Mouse (Mus musculus) forebrain, embryonic 14.5 days (tissue): ENCODE measurements around the gene Acrbp. TPM values are rescaled to one million over a fixed set of nuclear protein-coding genes. Genes with fewer than 3 reads are reported as not detected.
A peak's percentile ranks its signal among the peaks of the same experiment; 100 is the strongest.
"Not testable (repeated sequence)": the region's sequence is repeated elsewhere in the genome, so short reads cannot be mapped to it uniquely, and the experiment has no call there.

Experiments used
- ATAC-seq: fragments of 200-750 bp; cut with Nextera tagmentation; 2 replicates; pipeline ENCODE4 v1.8.0; 2017; ENCODE audit warnings: mild to moderate bottlenecking, moderate library complexity
- DNase-seq: peaks from one replicate; pipeline ENCODE4 v3.0.0-alpha.2; 2015; ENCODE audit warnings: low spot score
- H3K27ac ChIP-seq: fragments of 300-500 bp; sonication (generic); 2 replicates; pipeline ENCODE4 v1.5.1; 2014; ENCODE audit warnings: low read depth, mild to moderate bottlenecking, control low read depth, low read length, moderate library complexity
- H3K27me3 ChIP-seq: fragments of 300-500 bp; sonication (generic); replicated peaks from 2 replicates; pipeline ENCODE4 v1.6.1; 2014; ENCODE audit warnings: low read length, control low read depth, mixed read lengths; ENCODE audit not compliant: control insufficient read depth, insufficient read depth
- H3K36me3 ChIP-seq: fragments of 300-500 bp; sonication (generic); 2 replicates; pipeline ENCODE4 v1.6.1; 2014; ENCODE audit warnings: low read length, control low read depth; ENCODE audit not compliant: control insufficient read depth, insufficient read depth
- H3K4me1 ChIP-seq: fragments of 300-500 bp; sonication (generic); 2 replicates; pipeline ENCODE4 v1.6.1; 2014; ENCODE audit warnings: antibody characterized with exemption, low read length, control low read depth; ENCODE audit not compliant: control insufficient read depth, insufficient read depth
- H3K4me2 ChIP-seq: fragments of 300-500 bp; sonication (generic); 2 replicates; pipeline ENCODE4 v1.6.1; 2014; ENCODE audit warnings: mild to moderate bottlenecking, control low read depth, low read length
- H3K4me3 ChIP-seq: fragments of 300-500 bp; sonication (generic); 2 replicates; pipeline ENCODE4 v1.5.1; 2014; ENCODE audit warnings: low read depth, low read length, control low read depth
- H3K9ac ChIP-seq: fragments of 300-500 bp; sonication (generic); 2 replicates; pipeline ENCODE4 v1.6.1; 2014; ENCODE audit warnings: mild to moderate bottlenecking, low read length, control low read depth, moderate library complexity
- H3K9me3 ChIP-seq: fragments of 300-500 bp; sonication (generic); replicated peaks from 2 replicates; pipeline ENCODE4 v1.6.1; 2016; ENCODE audit warnings: low read length, control low read depth, mixed read lengths; ENCODE audit not compliant: control insufficient read depth
- WGBS: fragments of 180-500 bp; shearing (Covaris S2); extraction: QIAGEN DNeasy Blood & Tissue Kit; methylation state at CpG from one replicate; pipeline ENCODE4 v1.1.7; 2014; 5-methylcytosine and 5-hydroxymethylcytosine counted together
- polyA plus RNA-seq: library from polyadenylated mRNA; unstranded; fragments of >200 nt; fragmentation: Nextera tagmentation; extraction: Ambion mirVana; gene quantifications from 2 replicates; pipeline ENCODE4 v1.2.1, GENCODE M21; 2014

Gene Acrbp
- 10.2 and 14.8 TPM in 2 replicates for polyA plus RNA-seq

DNA sequence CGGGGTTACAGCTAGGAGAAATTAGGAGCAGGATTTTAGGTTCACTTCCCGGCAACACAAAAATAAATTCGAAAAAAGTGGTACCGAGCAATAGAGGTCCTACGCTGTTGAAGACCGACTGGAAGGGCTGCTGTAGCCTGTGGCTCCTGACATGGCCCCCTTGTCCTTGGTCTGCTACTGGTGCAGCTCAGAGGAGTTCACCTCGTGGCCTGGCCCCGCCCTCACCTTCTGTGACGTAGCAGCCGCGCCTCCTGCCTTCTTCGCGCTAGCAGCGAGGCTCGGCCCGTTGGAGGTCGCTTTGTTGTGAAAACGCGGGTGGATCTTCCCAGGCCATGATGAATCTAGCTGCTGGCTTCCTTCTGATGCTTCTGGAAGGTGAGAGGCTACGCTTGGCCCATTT, at the start of gene Acrbp:
TSS of gene Acrbp (plus strand) at position 12 of the 400 bp plus-strand sequence.
- Histone ChIP-seq H3K9me3 (no peaks in the 10 kb centered on the region), H3K4me1 (no peaks in the 10 kb centered on the region), H3K27ac (no peak within 1 kb of the TSS), H3K27me3 (no peaks in the 10 kb centered on the region), H3K4me3 (no peak within 1 kb of the TSS), H3K4me2 (no peak within 1 kb of the TSS), H3K36me3 (peaks cover 95% of the 10 kb centered on the region), H3K9ac (no peak within 1 kb of the TSS)
- DNase-seq (no peak), ATAC-seq (no peak)
- 33% methylated on average over 20 of the region's 20 CpGs for WGBS

DNA sequence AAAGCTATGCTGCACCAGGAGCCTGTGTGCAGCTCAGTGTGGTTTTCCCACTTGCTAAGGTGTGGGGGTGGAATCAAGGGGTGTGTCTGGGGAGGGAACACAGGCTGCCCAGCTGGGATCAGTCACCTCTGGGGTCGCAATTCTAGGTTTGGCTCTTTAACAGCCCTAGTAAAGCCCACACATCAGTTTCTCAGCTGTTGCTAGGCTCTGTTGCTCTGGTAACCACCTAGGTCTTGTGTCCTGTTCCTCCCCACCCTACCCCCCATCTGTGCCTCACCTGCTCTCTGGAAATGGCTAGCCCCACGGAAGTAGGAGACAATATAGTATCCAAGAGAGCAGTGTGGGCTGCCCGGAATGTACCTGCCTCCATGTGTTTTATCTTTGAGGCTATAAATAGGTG, 45.8 kb upstream of the Acrbp start:
- H3K36me3 ChIP-seq, result no peaks in the 10 kb centered on the region
- ATAC-seq (no peak), DNase-seq (no peak)
- no peak overlapping the region for H3K27ac ChIP-seq
- no peak overlapping the region for H3K9ac ChIP-seq
- peaks cover 13% of the 10 kb centered on the region for H3K27me3 ChIP-seq
- H3K4me1 ChIP-seq, result peaks cover 6% of the 10 kb centered on the region; the same call in 1 of the 2 replicates
- H3K4me2 ChIP-seq, result no peak overlapping the region
- no peak overlapping the region for H3K4me3 ChIP-seq
- WGBS, result 55% methylated on average over 3 of the region's 3 CpGs
- H3K9me3 ChIP-seq, result no peaks in the 10 kb centered on the region

DNA sequence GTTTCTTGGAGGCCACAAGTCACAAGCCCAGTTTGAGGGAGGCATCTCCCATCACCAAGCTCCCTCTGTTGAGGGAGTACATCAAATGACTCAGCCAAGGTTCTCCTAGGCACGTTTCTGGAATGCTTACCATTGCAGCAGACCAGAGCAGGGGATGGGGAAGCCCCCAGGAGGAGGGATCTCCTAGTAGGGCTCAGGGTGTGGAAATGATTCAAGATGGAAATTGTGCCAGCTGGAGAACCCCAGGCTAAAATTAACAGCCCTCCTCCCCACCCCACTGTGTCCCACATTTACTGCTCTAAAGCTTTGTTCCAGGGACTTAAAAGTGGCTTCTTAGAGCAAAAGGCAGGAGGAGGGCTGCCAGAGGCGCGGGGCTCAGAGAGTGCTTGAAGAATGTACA, 44.4 kb upstream of the Acrbp start:
- H3K4me3 ChIP-seq, result no peak overlapping the region
- WGBS, result 40% methylated on average over 3 of the region's 3 CpGs
- peaks cover 10% of the 10 kb centered on the region for H3K4me1 ChIP-seq
- H3K27me3 ChIP-seq, result peaks cover 3% of the 10 kb centered on the region; the same call in 1 of the 2 replicates
- no peaks in the 10 kb centered on the region for H3K36me3 ChIP-seq
- DNase-seq (no peak), ATAC-seq (no peak)
- no peaks in the 10 kb centered on the region for H3K9me3 ChIP-seq
- no peak overlapping the region for H3K9ac ChIP-seq
- no peak overlapping the region for H3K4me2 ChIP-seq
- H3K27ac ChIP-seq, result no peak overlapping the region

DNA sequence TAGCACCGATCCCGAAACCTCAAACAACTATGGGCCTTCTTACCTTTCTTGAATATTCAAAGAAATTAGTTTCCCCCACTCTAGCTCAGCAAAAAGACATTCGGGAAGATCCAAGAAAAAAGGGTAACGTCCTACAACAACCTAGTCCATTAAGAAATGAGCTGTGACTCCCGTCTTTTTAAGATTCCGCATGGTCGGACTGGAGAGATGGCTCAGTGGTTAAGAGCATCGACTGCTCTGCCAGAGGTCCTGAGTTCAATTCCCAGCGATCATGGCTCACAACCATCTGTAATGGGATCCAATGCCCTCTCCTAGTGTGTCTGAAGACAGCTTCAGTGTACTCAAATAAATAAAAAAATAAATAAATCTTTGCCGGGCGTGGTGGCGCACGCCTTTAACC, 41.4 kb upstream of the Acrbp start:
- Histone ChIP-seq H3K9me3 (no peaks in the 10 kb centered on the region), H3K4me3 (peak overlapping the region; percentile 78), H3K36me3 (peaks cover 20% of the 10 kb centered on the region), H3K4me1 (peaks cover 21% of the 10 kb centered on the region), H3K27me3 (no peaks in the 10 kb centered on the region), H3K9ac (peak overlapping the region; percentile 87), H3K27ac (peak overlapping the region; percentile 98), H3K4me2 (peak overlapping the region; percentile 58)
- 47% methylated on average over 13 of the region's 13 CpGs for WGBS
- DNase-seq (no peak), ATAC-seq (no peak)

DNA sequence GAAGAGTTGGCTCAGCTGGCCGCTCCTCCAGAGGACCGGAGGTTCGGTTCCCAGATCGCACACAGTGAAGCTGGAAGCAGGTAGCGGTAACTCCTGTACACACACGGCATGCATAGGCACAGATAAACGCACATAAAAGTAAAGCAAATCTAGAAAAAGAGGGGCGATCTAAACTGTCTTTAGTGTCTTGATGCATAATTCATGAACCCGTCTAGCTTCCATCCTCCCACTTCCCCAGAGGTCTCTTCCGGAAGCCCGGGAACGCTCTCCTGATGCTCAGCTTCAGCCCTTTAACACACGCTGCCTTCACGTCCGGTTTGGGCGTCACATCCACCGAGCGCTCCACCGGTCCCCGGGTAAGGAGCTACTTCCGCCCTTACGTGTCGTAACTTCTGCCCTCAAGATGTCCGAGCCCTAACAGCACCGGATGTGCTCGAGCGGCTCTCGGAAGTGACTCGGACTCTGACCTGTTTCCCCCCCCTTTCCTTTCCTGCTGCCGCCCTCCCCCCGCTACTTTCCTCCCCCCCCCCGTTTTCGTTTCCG, 40.8 kb upstream of the Acrbp start:
- H3K27me3 ChIP-seq, result no peaks in the 10 kb centered on the region
- peak; percentile 98 for ATAC-seq
- H3K9me3 ChIP-seq, result no peaks in the 10 kb centered on the region
- peak overlapping the region; percentile 78 for H3K4me3 ChIP-seq
- peak overlapping the region; percentile 87 for H3K9ac ChIP-seq
- peak overlapping the region; percentile 87 for H3K4me2 ChIP-seq
- H3K4me1 ChIP-seq, result peaks cover 21% of the 10 kb centered on the region
- H3K27ac ChIP-seq, result peak overlapping the region; percentile 98
- WGBS, result under 1% methylated on average over 33 of the region's 34 CpGs
- peak; percentile 99 for DNase-seq
- peaks cover 24% of the 10 kb centered on the region for H3K36me3 ChIP-seq

DNA sequence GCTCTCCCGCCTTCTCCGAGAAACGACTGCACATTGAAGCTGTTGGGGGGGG, 40.5 kb upstream of the Acrbp start, which contains the start of gene Zfp384:
TSS of gene Zfp384 (plus strand) at position 17 of the 52 bp plus-strand sequence.
- no peaks in the 10 kb centered on the region for H3K27me3 ChIP-seq
- H3K9me3 ChIP-seq, result no peaks in the 10 kb centered on the region
- DNase-seq (no peak), ATAC-seq (no peak)
- H3K4me2 ChIP-seq, result peak within 1 kb of the TSS; percentile 87
- peaks cover 21% of the 10 kb centered on the region for H3K4me1 ChIP-seq
- H3K4me3 ChIP-seq, result peak within 1 kb of the TSS; percentile 78
- WGBS, result no CpG with 5 or more reads among the region's 3 CpGs
- peaks cover 26% of the 10 kb centered on the region for H3K36me3 ChIP-seq
- H3K9ac ChIP-seq, result peak within 1 kb of the TSS; percentile 87
- H3K27ac ChIP-seq, result peak within 1 kb of the TSS; percentile 98

DNA sequence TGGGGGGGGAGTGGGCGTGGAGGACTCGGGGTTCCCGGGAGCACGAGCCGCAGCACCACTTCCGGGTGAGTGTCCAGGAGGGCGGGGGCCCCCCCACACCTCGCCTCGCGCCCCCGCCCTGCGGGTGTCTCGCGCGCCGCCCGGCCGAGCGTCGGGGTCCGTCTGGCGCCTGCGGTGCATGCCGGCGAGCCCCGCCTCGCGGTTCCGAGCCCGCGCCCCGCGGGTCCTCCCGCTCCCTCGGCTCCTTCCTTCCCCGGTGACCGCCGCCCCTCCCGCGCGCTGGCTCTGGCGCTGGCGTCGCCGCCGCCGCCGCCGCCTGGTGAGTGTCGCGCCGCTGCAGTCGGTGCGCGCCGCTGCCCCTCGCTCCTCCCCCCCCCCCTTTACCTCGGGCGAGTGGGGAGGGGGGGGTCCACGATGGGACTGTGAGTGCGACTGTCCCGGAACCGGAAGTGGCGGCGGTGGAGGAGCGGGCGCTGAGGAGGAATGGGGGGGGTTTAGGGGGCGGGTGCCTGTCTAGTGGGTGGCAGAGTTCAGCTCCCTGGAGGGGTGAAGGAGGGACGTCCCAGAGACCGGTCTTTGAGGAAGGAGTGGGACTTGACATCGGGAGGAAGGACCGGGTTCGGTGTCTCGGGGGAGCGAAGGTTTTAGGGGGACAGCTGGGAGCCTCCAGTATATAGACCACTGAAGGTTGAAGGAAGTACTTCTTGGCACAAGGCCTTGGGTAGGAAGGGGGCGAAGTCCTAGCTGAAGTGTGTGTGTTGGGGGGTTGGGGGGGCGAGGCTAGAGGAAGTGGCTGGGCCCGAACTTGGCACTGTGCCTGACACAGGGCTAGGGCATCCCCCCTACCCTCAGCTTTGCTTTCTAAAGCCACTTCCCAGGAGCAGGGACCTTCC, 40.1 kb upstream of the Acrbp start:
- WGBS, result under 1% methylated on average over 50 of the region's 78 CpGs
- no peaks in the 10 kb centered on the region for H3K27me3 ChIP-seq
- H3K27ac ChIP-seq, result peak overlapping the region; percentile 98
- ATAC-seq, result peak; percentile 80
- H3K4me1 ChIP-seq, result peaks cover 21% of the 10 kb centered on the region
- peak overlapping the region; percentile 87 for H3K9ac ChIP-seq
- peak overlapping the region; percentile 78 for H3K4me3 ChIP-seq
- H3K36me3 ChIP-seq, result peaks cover 27% of the 10 kb centered on the region
- peak overlapping the region; percentile 87 for H3K4me2 ChIP-seq
- H3K9me3 ChIP-seq, result no peaks in the 10 kb centered on the region
- DNase-seq, result peak; percentile 92

DNA sequence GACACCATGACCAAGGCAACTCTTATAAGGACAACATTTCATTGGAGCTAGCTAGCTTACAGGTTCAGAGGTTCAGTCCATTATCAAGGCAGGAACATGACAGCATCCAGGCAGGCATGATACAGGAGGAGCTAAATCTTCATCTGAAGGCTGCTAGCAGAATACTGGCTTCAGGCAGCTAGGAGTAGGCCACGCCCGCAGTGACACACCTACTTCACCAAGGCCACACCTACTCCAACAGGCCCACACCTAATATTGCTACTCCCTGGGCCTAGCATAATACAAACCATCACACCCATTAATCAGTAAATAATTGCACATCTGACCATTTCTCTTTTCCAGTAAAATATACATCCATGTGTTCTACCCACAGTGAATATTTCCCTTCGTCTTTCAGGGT, 31.8 kb upstream of the Acrbp start:
- ATAC-seq (no peak), DNase-seq (no peak)
- H3K36me3 ChIP-seq, result peaks cover 50% of the 10 kb centered on the region
- H3K27ac ChIP-seq, result no peak overlapping the region
- H3K4me1 ChIP-seq, result no peaks in the 10 kb centered on the region
- H3K4me2 ChIP-seq, result no peak overlapping the region
- H3K27me3 ChIP-seq, result no peaks in the 10 kb centered on the region
- H3K9me3 ChIP-seq, result no peaks in the 10 kb centered on the region
- WGBS, result 95% methylated on average over 3 of the region's 3 CpGs
- no peak overlapping the region for H3K4me3 ChIP-seq
- H3K9ac ChIP-seq, result no peak overlapping the region

DNA sequence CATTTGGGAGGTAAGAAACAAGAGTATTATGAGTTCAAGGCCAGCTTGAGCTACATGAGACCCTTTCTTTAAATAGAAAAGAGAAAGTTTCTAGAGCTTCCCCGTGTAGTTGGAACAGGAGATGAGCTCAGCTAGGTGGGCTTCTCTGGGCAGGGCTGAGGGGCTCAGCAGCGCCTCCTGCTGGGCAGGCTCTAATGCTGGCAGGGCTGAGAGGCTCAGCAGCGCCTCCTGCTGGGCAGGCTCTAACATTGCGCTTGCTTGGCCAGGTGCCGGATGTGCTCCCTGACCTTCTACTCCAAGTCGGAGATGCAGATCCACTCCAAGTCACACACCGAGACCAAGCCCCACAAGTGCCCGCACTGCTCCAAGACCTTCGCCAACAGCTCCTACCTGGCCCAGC, 19.0 kb upstream of the Acrbp start:
- peak; percentile 23 for DNase-seq
- H3K4me3 ChIP-seq, H3K9ac ChIP-seq, H3K9me3 ChIP-seq, H3K27me3 ChIP-seq, H3K4me1 ChIP-seq, H3K4me2 ChIP-seq, H3K27ac ChIP-seq, ATAC-seq: not testable (repeated sequence)
- 27% methylated on average over 7 of the region's 9 CpGs for WGBS
- peaks cover 71% of the 10 kb centered on the region for H3K36me3 ChIP-seq
